Mouse (Mus musculus) spleen, postnatal 10 days (tissue): ENCODE results near the gene Cacna2d3.

Experiments
- DNase-seq, 2 experiments: peaks; one replicate each; pipeline ENCODE4 v3.0.0; 2021 to 2022; ENCODE audit warnings: low spot score in 2 of 2

Gene Cacna2d3

DNA sequence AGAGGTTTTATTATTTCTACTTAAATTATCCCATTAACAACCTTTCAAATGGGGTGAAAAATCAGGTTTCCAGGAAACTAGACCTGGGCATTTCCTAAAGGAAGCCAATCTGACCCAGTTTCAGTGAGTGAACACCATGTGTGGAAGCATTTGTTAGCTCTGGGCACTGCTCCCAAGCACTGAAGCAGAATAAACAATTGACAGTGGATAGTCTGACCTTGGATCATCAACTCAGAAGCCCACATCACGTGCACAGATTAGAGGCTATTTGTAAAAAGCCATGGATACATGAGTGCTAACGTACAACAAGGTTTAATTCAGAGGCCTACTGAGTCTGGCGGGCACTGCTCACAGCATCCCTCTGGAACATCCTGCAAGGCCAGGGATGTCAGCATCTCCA lies 82.4 kb downstream of the Cacna2d3 start:
- no peak for DNase-seq

DNA sequence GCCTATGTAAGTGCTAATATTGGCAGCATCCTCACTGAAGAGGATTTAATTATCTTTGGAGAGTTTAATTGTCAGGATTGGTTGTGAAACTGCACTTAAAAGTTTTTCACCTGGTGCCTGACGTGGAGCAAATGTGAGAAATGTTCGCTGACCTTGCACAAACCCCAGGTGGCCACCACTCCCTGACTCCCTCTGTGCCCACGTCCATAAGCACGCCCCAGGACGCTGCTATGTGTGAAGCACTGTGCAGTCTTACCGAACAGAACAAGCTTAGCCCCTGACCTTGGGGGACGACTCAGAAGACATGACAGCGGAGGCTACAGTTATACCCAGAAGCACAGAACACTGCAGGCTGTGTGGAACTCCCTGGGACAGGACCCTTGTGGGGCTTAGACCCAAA lies 93.5 kb downstream of the Cacna2d3 start:
- no peak for DNase-seq

DNA sequence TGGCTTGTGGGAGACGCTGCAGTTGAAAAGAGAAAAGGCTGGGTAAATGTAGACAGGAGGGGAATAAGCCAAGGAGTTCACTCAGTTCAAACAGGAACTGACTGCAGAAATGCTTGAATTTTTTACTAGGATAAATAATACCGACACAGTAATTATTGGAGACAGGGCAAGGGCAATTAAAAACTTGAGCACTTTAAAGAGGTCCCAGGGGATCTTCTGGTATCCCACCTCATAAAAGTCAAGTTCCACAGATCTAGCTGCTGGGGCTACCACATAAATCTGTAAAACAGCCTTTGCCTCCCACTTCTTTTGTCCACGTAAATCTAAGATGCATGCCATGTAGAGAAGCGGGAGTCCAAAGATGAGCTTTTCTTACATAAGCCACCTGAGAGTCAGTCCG lies 109.2 kb downstream of the Cacna2d3 start:
- no peak for DNase-seq

DNA sequence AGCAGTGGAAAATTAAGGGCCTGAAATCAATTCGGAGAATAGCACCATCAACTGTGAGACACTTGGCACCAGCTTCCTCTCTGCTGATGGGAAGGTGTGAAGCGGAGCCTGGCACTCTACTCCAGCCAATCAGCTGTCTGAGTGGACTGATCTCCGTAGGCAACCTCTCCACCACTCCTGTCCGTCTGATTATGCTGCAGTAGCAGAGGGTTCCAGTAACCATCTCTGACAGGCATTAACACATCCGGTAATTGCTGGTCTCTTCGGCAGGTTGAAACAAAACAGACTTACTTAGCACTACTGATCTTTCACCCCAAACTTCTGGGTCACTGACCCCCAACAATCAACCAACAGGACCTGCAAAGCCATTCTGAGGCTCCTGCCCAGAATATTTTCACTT lies 112.9 kb downstream of the Cacna2d3 start:
- DNase-seq, result no peak

DNA sequence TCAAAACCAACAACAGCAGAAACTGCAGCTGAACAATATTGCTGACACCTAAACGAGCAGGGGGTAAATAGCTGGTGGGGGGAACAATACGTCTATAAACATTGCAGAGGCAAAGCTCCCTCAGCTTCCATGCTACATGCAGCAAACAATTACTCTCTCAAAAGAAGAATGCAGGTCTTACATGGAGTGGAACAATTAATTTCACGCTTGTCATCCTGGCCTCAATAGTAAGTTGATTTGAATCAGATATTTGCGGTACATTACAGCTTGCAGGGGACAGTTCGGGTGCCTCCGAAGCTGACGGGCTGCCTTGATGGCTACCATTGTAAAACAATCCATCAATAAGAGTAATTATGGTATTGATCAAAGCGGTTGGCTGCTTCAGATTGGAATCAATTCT lies 122.2 kb downstream of the Cacna2d3 start:
- DNase-seq, result no peak

DNA sequence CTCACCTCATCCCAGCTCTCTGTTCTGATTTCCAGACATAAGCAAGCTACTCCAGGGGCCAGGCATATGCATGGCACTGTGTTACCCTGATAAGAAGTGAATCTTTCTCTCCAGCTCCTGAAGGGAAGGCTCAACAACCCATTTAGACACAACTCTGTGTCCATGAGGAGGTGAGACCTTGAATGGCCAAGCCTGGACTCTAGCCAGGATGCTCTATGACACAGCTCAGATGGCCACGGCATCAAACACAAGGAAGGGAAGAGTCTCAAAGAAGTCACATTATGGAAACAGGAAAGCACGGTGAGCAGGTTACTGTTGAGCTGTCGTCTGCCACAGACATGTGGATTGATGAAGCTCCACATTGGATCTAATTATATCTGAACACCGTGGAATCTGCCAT lies 128.8 kb downstream of the Cacna2d3 start:
- no peak for DNase-seq

DNA sequence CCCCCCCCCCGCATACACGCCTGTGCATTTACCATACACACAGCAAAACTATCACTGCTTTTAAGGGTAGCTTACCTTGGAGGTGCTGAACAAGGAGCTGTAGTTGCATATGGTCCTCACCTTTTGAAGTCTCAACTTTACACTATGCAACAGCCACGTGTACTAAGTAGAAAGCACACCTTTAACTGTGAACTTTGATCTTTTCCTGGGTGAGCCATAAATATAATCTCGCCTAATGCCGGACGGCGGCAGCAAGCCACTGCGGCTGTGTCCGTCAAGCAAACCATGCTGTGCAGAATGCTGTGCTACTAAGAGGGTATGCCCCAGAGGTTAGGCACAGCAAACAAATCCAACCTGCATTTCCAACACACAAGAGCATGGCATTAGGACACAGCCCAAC lies 132.0 kb downstream of the Cacna2d3 start:
- DNase-seq, result no peak

DNA sequence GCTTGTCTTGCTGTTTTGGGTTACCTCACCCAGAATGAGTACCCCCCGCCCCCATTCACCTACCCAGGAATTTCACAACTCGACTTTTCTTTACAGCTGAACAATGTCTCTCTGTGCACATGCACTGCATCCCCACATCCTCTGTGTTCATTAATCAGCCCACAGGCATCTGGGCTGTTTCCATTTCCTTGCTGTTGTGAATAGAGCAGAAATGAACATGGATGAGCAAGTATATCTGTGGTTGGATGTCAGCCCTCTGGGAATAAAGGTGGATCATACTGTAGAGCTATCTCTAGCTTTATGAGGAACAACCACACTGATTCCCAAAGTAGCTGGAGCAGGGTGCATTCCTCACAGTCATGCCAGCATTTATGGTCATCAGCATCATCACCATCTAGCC lies 139.7 kb downstream of the Cacna2d3 start:
- DNase-seq, result no peak

DNA sequence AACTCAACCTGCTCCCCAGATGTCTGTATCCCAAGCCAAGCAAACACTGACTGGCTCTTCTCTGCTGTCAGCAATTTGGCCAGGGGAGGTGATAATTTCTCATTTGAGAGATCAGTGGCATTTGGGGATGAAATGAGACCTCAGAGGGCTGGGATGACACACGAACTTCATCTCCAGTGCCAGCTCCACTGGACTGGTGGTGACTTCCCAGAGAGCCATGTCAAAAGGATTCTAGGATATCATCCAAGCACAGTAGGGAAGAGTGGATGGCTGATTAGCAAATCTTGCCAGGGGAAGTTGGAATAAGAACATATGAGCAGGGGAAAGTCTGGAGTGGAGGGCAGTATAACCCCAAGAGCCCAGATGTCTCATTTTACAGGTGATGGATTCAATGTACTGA lies 143.9 kb downstream of the Cacna2d3 start:
- no peak for DNase-seq

DNA sequence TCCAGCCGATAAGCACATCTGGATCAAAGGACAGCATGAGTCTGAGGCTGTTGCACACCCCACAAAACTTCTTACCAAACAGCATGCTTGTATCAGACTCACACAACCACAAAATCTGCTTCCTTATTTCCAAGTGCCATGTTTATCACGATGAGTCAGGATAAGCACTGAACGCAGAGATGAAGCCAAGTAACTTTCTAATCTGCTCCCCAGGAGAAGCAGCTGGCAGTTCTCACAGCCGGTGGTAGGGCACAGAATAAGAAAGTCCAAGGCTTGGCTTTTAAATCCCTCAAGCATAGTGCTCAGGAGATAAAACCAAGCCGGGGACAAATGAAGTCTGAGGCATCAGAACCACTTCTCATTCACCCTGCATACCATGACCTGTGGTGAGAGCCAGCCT lies 146.1 kb downstream of the Cacna2d3 start:
- DNase-seq, result no peak

DNA sequence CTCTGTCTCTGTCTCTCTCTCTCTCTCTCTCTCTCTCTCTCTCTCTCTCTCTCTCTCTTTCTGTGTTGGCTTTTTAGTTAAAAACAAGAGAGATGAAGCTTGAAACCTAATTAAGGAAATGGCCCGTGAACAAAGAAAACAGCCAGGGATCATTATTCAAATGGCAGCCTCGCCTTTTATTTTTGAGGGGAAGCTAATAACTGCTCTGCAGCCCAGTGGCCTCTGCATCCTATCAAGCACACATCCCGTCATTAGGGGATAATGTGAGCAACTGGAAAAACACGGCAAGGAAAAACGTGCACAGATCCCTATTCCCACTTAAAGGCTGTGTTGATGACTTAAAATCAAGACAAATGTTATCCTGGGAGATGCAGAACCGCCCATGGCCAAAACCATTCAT lies 159.0 kb downstream of the Cacna2d3 start:
- DNase-seq, result no peak

DNA sequence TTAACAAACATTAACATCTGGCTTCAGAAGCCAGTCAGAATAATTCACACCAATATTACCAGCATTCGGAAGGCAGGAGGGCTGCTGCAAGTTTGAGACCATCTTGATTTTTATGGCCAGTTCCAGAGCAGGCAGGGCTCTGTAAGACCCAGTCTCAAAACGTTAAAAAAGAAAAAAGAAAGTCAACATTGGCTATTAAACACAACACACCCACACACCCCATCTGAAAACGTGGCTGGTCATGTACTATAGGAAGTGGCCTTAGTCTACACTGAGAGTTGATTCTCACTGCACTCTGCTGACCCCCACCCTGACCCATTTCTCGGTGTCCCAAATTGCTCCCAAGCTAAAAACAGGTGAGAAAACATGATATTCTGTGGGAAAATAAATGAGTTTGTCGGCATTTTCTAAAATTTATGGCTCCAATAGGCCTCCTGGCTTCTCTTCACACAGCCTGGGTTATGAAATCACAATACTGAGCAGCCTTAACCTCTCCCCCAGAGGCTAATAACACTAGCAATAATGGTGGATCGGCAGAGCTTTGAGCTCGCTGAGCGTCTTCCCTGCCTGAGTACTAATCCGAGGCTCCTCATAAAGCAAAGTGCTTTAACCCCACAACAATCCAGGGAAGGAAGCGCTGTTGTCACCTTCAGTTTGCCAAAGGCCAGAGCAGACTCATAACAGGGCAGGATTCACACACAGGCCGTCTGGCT lies 160.4 kb downstream of the Cacna2d3 start:
- no peak for DNase-seq

DNA sequence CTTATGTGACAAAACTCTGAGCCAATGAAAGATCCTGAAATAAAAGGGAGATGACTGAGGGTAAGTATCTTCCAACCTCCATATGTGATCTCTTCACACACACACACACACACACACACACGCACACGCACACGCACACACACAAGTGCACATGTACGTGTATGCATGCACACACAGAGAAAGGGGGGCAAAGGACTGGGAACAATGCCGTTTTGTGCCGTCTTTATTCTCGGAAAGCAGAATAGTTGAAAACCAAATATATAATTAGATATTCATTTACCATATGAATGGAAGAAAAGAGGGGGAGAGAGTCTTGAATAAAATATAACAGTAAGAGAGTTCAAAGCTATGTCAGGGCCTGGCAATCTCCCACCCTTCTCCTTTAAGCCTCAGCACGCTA lies 163.2 kb downstream of the Cacna2d3 start:
- no peak for DNase-seq

DNA sequence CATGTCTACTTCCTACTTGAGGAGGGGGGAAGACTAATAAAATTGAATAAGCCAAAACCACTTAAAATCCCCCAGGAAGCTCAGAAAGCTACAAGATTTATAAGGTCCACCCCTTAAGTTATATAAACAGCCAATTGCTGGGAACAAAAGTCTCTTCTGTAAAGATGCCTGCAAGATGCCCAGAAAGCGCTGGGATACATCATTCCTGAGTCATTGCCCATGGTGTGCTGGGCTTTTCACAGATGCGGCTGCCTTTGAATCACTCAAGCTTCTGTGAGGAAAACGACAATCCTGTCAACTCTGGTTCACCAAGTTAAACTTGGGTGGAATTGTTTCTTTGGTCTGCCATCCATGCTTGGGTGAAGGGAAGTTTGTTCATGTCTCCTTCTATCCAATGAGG lies 165.5 kb downstream of the Cacna2d3 start:
- no peak for DNase-seq

DNA sequence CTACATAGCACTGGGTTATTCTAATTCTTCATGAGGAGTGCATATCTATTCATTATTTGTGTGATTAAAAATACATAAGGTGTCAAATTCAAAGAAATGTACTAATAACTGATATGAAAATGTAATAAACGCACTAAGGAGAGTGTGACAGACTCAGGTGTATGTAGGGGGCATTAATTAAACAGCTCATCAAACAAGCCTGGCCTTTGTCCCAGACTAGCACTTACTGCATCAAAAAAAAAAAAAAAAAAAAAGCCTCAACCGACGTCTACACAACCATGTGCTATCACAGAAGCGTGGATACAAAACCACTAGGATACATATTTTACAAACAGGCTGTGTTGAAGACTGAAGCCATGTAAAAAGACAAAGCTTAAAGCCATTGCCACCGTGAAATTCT lies 169.2 kb downstream of the Cacna2d3 start:
- no peak for DNase-seq

DNA sequence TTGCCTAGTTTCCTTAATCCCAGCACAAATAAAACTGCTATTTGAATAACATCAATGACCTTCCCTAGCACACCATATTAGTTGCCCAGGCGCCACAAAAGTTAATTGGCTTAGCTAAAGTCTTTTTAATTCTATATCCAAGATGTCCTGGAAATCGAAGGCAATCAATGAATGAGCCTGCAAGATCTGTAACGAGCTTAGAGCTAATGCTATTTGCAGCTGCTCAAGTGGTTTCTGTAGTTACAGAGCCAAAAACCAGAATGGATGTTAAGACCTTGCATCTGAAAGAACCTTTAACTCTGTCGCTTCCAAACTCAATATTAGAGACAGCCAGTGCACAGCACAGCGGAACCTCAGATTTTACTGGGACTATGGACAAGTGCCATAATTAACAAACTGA lies 173.0 kb downstream of the Cacna2d3 start:
- DNase-seq, result no peak

DNA sequence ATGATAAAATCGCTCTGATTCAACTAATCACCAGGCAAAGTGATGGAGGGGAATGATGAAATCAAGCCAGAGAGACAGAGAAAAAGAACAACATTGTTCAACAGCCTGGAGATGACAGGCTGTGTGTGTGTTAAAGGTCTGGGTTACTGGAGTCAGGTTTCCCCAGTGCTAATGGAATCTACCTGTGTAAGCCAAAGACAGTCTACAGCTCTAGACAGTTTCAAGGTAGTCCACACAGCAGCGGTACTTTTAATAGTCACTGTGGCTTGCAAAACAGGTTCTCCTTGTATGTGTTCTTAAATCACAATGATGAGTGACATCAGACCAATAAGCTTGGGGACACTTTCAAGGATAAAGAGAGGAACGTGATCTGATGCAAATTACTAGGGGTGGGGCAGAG lies 191.1 kb downstream of the Cacna2d3 start:
- no peak for DNase-seq

DNA sequence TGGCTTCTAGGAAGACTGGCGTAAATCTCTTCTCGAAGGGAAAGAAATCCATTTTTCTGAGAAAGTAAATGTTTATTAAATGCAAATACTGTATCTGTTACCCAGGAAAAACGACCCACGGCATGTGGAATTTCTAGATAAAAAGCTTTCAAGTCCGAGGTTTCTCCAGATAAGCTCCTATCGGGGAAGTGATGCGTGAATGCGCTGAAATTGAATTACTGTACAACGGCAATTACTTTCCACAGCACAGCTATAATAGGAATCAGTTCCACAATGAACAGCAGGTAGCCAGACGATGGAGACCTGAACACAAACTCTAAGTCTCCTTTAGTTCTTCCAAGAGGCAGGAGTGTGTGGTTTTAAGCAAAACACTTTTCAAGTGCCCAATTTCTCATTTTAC lies 193.0 kb downstream of the Cacna2d3 start:
- DNase-seq, result no peak

DNA sequence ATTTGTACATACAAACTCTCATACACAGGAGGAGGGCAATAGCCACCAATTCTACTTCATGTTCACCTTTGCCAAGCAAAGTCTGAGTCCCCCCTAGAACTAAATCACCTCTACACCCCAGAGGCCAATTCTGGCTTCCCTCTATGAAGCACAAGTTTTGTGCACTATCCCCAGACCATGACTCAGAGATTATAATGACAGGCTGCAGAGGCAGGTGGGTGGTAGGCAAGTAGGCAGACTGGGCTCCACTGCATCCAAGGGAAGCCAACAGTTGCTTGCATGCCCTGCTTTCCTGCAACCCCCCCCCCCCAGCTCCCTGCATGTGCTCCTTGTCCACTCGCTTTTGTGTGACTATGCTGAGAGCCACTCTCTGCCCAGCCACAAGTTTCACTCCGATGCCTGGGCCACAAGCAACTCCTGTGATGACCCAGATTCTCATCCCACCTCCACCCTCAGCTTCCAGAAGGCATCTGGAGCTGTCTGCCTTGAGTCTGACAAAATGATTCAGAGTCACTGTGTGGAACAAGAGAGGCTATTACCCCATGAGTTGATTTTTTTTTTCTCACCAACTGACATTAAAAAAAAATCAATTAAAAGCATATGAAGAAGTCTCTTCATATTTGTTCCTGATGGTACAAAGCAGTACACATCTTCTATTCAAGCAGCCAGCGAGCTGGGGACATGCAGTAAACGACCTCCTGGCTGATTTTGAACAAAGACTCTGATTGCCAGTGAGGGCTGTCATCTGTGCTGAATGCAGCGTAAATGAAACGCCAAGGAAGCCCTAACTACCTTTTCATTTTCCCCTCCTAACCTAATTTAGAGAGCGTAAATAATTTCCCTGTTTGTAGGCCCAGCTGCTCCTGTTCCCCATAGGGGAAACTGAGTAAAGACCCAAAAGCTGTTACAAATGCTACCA lies 201.7 kb downstream of the Cacna2d3 start:
- no peak for DNase-seq

DNA sequence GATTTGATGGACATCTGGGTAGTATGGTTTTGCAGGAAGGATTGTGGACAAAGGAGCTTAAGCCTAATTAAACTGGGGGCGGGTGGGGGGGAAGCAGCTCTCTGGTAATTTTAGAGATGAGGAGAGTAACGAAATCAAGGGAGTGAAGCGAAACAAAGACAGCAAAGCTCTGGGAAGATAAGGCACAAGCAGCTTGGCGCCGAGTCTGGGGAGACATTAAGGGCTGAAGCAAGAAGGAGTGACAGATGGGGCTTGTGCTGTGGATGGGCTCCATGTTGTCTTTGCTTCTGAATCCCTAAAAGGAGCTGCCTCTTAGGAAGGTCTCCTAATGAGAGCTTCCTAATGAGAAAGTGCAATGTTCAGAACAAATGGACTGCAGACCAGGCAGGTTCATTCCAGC lies 219.0 kb downstream of the Cacna2d3 start:
- DNase-seq, result no peak

DNA sequence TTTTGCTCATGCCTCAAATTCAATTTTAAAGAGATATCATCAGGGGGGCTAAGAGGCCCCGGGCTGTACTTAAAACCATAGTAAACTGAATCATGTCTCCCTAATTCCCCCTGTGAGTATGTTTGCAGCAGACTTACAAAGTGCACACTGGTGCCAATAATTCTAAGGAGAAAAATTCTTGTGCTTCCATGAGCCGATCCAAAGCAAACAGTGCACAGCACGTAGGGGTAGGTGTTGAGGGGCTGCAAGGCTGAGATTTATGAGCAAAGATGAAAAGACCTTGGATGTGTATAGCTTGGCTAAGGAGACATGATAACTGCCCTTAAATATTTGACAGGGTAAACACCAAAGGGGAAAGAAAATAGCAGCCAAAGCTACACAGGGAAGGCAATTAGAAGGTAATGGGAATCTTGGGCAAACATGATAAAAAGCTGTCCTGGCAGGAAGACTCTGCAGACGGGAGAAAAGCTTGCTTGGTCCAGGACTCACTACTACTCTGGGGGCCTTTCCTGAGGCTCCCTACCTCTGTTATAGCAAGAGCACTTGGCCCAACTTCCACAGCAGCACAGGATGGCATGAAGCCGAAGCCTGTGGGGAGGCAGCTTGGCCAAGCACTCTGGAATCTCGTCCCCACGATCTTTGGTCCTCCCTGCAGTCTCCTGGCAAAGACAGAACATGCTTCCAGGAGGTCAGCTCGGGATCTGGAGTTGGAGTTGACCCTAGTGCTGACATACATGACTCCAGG lies 222.9 kb downstream of the Cacna2d3 start:
- DNase-seq, result no peak

DNA sequence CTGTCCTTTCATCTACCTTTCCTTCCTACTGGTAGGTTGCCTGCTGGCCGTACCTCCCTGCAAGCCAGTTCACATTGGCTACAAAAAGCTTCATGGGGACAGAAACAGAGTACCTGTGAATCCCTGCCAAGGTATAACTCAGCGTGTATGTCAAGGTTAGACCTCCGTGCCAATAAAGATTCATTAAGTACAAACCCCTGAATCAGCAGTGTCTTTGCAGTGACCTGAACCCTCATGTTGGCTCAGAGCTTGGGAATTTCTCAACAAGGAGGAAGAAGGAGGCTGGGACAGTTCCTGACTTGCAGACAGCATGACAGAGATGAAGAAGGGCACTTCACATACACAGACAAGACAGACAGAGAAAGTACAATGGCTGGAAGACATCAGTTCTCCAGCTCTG lies 225.1 kb downstream of the Cacna2d3 start:
- DNase-seq, result no peak

DNA sequence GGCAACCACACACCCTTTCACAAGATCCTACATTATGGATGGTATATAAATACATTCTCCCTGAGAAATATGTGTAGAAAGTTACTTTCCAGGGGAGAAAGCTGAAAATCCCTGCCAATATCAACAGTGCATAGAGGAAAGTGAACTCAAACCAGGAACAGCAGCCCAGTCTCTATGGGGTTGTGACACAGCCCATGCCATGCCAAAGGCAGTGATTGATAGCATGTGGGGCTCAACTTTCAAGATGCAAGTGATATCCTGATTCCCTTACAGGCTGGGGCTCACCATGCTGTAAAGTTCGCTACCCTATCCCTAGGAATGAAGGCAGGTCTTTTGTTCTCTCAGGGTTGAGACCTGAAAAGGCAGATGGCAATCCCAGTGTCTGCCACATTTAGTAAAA lies 229.9 kb downstream of the Cacna2d3 start:
- no peak for DNase-seq
